Mouse (Mus musculus): Measurements from ENCODE around the gene Hist1h2ao. TPM values are rescaled to one million over a fixed set of nuclear protein-coding genes. Genes with fewer than 3 reads are reported as not detected.
"Not testable (repeated sequence)": the region's sequence is repeated elsewhere in the genome, so short reads cannot be mapped to it uniquely, and the experiment has no call there.

The Hist1h2ao gene
- not detected in 2 replicates for polyA plus RNA-seq (2016; fragmentation: Nextera tagmentation; extraction: Ambion mirVana)

- not testable (repeated sequence) for H3K27ac ChIP-seq; H3K27me3 ChIP-seq; H3K4me3 ChIP-seq (replicated peaks); H3K9me3 ChIP-seq; H3K4me1 ChIP-seq (replicated peaks); H3K4me2 ChIP-seq; H3K36me3 ChIP-seq; H3K9ac ChIP-seq (replicated peaks)
- peak; percentile 95 for ATAC-seq (ENCODE audit: insufficient number of reproducible peaks, insufficient read depth, low FRiP score, low TSS enrichment, low read depth)
- no CpG with 5 or more reads among the region's 23 CpGs for WGBS
Measured at GRCm38 (mm10) chr13:21810073-21810472, at the start of gene Hist1h2ao, which contains the start of gene Hist1h2bq. TSS of gene Hist1h2ao (plus strand) at chr13:21810465. TSS of gene Hist1h2bq (minus strand) at chr13:21810197.

GRCm38 (mm10) chr13:21778814-21779766 is 31.2 kb upstream of the Hist1h2ao start:
- Histone ChIP-seq H3K27ac (peak overlapping the region; percentile 99), H3K4me3 (replicated peaks) (peak overlapping the region; percentile 59), H3K4me2 (peak overlapping the region; percentile 92), H3K27me3 (no peaks in the 10 kb centered on the region), H3K36me3 (no peaks in the 10 kb centered on the region), H3K4me1 (replicated peaks) (peaks cover 26% of the 10 kb centered on the region), H3K9me3 (no peaks in the 10 kb centered on the region), H3K9ac (replicated peaks) (peak overlapping the region; percentile 83)
- 5% methylated on average over 33 of the region's 33 CpGs for WGBS
- ATAC-seq (ENCODE audit: insufficient number of reproducible peaks, insufficient read depth, low FRiP score, low TSS enrichment, low read depth): peak; percentile 87

- Histone ChIP-seq H3K27ac (peak within 1 kb of the TSS; percentile 99), H3K36me3 (no peaks in the 10 kb centered on the region), H3K9ac (replicated peaks) (peak within 1 kb of the TSS; percentile 83), H3K9me3 (no peaks in the 10 kb centered on the region), H3K4me1 (replicated peaks) (peaks cover 31% of the 10 kb centered on the region), H3K27me3 (no peaks in the 10 kb centered on the region), H3K4me3 (replicated peaks) (peak within 1 kb of the TSS; percentile 59), H3K4me2 (peak within 1 kb of the TSS; percentile 92)
- ATAC-seq (ENCODE audit: insufficient number of reproducible peaks, insufficient read depth, low FRiP score, low TSS enrichment, low read depth): peak; percentile 11
- WGBS: under 1% methylated on average over 44 of the region's 44 CpGs
Measured at GRCm38 (mm10) chr13:21779767-21780731, 30.2 kb upstream of the Hist1h2ao start, which contains the start of gene Hist1h1b. TSS of gene Hist1h1b (minus strand) at chr13:21780625.

GRCm38 (mm10) chr13:21781021-21781555 is 29.2 kb upstream of the Hist1h2ao start:
- Histone ChIP-seq H3K9me3 (no peaks in the 10 kb centered on the region), H3K36me3 (no peaks in the 10 kb centered on the region), H3K9ac (replicated peaks) (no peak overlapping the region), H3K4me1 (replicated peaks) (peaks cover 38% of the 10 kb centered on the region), H3K27me3 (no peaks in the 10 kb centered on the region), H3K27ac (peak overlapping the region; percentile 99), H3K4me2 (peak overlapping the region; percentile 92), H3K4me3 (replicated peaks) (peak overlapping the region; percentile 59; the same call in 1 of the 2 replicates)
- 47% methylated on average over 6 of the region's 6 CpGs for WGBS
- ATAC-seq (ENCODE audit: insufficient number of reproducible peaks, insufficient read depth, low FRiP score, low TSS enrichment, low read depth): no peak

- Histone ChIP-seq H3K27me3 (no peaks in the 10 kb centered on the region), H3K27ac (peak overlapping the region; percentile 53; the same call in 1 of the 2 replicates), H3K4me1 (replicated peaks) (peaks cover 41% of the 10 kb centered on the region), H3K9ac (replicated peaks) (no peak overlapping the region), H3K4me3 (replicated peaks) (no peak overlapping the region), H3K9me3 (no peaks in the 10 kb centered on the region), H3K36me3 (no peaks in the 10 kb centered on the region), H3K4me2 (peak overlapping the region; percentile 19; the same call in 1 of the 2 replicates)
- no peak for ATAC-seq (ENCODE audit: insufficient number of reproducible peaks, insufficient read depth, low FRiP score, low TSS enrichment, low read depth)
- 95% methylated on average over 1 of the region's 1 CpGs for WGBS
Measured at GRCm38 (mm10) chr13:21781639-21782038, 28.6 kb upstream of the Hist1h2ao start.

- WGBS: 1% methylated on average over 15 of the region's 35 CpGs
- H3K27me3 ChIP-seq; ATAC-seq (ENCODE audit: insufficient number of reproducible peaks, insufficient read depth, low FRiP score, low TSS enrichment, low read depth); H3K9me3 ChIP-seq; H3K36me3 ChIP-seq: not testable (repeated sequence)
- Histone ChIP-seq H3K4me2 (peak overlapping the region; percentile 65), H3K9ac (replicated peaks) (peak overlapping the region; percentile 74), H3K4me1 (replicated peaks) (peaks cover 41% of the 10 kb centered on the region), H3K4me3 (replicated peaks) (peak overlapping the region; percentile 44), H3K27ac (peak overlapping the region; percentile 92)
Measured at GRCm38 (mm10) chr13:21782361-21783254, 27.7 kb upstream of the Hist1h2ao start.

GRCm38 (mm10) chr13:21783255-21783617 is 27.0 kb upstream of the Hist1h2ao start, which contains the start of gene Hist1h3i:
TSS of gene Hist1h3i (minus strand) at chr13:21783370.
- Histone ChIP-seq H3K9me3 (no peaks in the 10 kb centered on the region), H3K9ac (replicated peaks) (peak within 1 kb of the TSS; percentile 74), H3K27me3 (no peaks in the 10 kb centered on the region), H3K27ac (peak within 1 kb of the TSS; percentile 92), H3K4me1 (replicated peaks) (peaks cover 42% of the 10 kb centered on the region), H3K36me3 (no peaks in the 10 kb centered on the region), H3K4me2 (peak within 1 kb of the TSS; percentile 65), H3K4me3 (replicated peaks) (peak within 1 kb of the TSS; percentile 44)
- 0% methylated on average over 18 of the region's 20 CpGs for WGBS
- peak; percentile 53 for ATAC-seq (ENCODE audit: insufficient number of reproducible peaks, insufficient read depth, low FRiP score, low TSS enrichment, low read depth)

- peaks cover 44% of the 10 kb centered on the region for H3K4me1 ChIP-seq (replicated peaks)
- WGBS: 2% methylated on average over 9 of the region's 9 CpGs
- no peaks in the 10 kb centered on the region for H3K36me3 ChIP-seq
- ATAC-seq (ENCODE audit: insufficient number of reproducible peaks, insufficient read depth, low FRiP score, low TSS enrichment, low read depth): no peak
- no peaks in the 10 kb centered on the region for H3K27me3 ChIP-seq
- peak overlapping the region; percentile 92 for H3K27ac ChIP-seq
- H3K9ac ChIP-seq (replicated peaks): peak overlapping the region; percentile 53
- H3K9me3 ChIP-seq: no peaks in the 10 kb centered on the region
- H3K4me2 ChIP-seq: peak overlapping the region; percentile 65
- H3K4me3 ChIP-seq (replicated peaks): peak overlapping the region; percentile 44
Measured at GRCm38 (mm10) chr13:21783734-21784161, 26.5 kb upstream of the Hist1h2ao start.

- peak overlapping the region; percentile 92 for H3K27ac ChIP-seq
- H3K9me3 ChIP-seq: no peaks in the 10 kb centered on the region
- H3K9ac ChIP-seq (replicated peaks): peak overlapping the region; percentile 53
- 26% methylated on average over 6 of the region's 6 CpGs for WGBS
- H3K27me3 ChIP-seq: no peaks in the 10 kb centered on the region
- no peak for ATAC-seq (ENCODE audit: insufficient number of reproducible peaks, insufficient read depth, low FRiP score, low TSS enrichment, low read depth)
- no peaks in the 10 kb centered on the region for H3K36me3 ChIP-seq
- peak overlapping the region; percentile 65 for H3K4me2 ChIP-seq
- H3K4me1 ChIP-seq (replicated peaks): peaks cover 44% of the 10 kb centered on the region
- H3K4me3 ChIP-seq (replicated peaks): peak overlapping the region; percentile 44; the same call in 1 of the 2 replicates
Measured at GRCm38 (mm10) chr13:21784311-21784710, 26.0 kb upstream of the Hist1h2ao start.

Data from limb, embryonic 12.5 days (tissue).